Mouse (Mus musculus) spleen, postnatal 36 days (tissue): ENCODE measurements around the gene Klrb1b.

Experiments
- DNase-seq, 2 experiments: peaks; one replicate each; pipeline ENCODE4 v3.0.0; 2022; ENCODE audit warnings: low spot score in 2 of 2, mixed read lengths in 1 of 2

Gene Klrb1b

DNA sequence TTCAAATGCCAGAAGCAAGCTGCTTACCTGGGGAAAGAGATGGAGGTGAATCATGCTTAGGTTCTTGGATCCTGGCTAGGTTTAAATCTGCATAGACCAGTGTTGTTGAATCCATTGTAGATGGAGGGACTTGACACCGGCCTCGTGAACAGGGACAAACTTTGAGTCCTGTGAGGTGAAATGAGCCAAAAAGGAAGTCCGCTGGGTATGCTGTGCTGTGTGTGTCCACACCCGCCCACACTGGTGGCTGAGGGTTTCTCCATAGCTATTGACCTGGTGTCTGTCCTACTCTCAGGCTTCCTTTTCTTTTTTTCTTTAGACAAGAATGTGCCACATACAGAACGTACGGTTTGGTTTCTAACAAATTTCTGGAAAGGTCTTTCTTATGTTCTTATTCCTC, at the start of gene Klrb1b, which contains the start of gene Gm44511:
Klrb1b (minus strand) TSS at position 200 of the 400 bp plus-strand sequence.
Gm44511 (minus strand) TSS at position 184 of the 400 bp plus-strand sequence.
- DNase-seq = no peak

GRCm38 (mm10) chr6:128871910-128872610, 45.9 kb upstream of the Klrb1b start:
- no peak for DNase-seq

DNA sequence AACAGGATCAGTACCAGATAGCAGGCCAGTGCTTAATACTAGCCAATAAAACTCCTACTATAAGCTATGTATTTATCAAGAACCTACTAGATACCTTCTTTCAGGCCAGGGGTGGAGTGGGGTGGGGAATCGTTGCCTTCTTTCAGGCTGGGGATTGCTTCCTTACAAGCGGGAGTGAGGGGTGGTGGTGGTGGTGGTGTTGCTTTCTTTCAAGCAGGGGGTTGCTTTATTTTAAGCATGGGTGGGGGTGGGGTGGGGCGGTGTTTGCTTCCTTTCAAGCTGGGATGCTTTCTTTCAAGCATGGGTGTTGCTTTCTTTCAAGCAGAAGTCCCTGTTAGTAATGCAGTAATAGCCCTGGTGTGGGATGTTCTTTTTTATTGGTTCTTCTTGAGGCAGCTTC, 42.7 kb upstream of the Klrb1b start:
- no peak for DNase-seq

DNA sequence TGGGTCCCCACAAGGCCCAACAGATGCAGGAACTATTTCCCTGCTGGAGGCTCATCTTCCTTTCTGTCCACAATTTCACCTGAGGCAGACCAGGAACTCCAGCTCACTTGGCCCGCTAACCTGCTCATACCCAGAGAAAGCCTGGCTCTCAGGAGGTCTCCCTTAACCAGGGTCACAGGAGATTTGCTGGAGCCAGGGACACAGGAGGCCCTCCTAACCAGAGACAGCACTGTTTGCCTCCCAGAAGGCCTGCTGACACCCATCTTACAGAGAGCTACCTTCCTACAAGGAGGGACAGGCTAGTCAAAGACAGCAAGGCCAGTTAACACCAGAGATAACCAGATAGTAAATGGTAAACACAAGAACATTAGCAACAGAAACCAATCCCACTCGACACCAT, 31.8 kb upstream of the Klrb1b start:
- no peak for DNase-seq

- DNase-seq = peak; percentile 80 to 85
These were observed 30.1 kb upstream of the Klrb1b start for GRCm38 (mm10) chr6:128856250-128856649.

- DNase-seq = no peak
These were observed 29.3 kb upstream of the Klrb1b start for GRCm38 (mm10) chr6:128855477-128855876.

DNA sequence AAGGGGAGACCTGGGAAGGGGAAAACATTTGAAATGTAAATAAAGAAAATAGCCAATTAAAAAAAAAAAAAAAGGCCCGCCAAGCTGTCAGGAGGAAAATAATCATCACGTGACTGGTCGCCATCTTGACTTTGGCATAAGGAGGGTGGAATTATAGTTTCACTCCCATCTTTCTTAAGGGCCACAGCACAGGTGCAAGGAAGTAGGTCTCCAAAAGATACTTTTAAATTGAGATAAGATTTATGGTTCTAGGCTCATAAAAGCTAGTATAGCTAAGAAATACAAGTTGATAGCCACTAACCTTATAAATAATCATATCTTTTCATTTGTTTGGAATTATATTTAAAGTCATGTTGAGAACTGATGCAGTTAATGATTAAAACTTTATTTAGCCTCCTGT, 28.8 kb upstream of the Klrb1b start:
- DNase-seq = no peak

DNA sequence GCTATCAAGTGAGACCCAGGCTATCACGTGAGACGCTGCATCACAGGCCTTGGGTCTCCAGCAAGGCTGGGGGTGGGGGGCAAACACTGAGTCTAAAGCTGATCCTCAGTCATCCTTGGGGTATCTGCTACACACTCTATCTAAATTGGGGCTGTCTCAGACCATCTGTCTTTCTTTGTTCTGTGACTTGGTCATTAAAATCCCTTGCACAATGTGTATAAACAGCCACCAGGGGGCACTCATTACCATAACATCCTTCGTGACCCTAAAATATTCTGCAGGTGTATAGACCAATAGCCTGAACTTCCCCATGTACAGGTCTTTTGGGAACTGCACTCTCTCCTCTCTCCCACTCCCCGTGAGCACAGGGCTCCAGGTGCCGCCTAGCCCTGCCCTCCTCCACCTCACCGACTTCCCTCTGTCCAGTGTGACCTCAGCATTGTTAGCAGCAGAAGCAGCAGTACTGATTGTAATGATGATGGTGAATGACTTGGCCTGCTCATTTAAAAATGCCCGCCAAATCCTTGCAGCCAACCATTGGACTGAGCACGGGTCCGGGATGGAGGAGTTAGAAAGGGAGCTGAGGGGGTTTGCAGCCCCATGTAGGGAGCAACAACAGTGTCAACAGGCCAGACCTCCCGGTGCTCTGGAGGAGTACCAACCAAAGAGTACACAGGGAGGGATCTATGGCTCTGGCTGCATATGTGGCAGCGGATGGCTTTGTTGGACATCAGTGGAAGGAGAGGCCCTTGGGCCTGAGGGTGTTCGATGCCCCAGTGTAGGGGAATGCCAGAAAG, 28.1 kb upstream of the Klrb1b start:
- DNase-seq = peak; percentile 76 to 83

DNA sequence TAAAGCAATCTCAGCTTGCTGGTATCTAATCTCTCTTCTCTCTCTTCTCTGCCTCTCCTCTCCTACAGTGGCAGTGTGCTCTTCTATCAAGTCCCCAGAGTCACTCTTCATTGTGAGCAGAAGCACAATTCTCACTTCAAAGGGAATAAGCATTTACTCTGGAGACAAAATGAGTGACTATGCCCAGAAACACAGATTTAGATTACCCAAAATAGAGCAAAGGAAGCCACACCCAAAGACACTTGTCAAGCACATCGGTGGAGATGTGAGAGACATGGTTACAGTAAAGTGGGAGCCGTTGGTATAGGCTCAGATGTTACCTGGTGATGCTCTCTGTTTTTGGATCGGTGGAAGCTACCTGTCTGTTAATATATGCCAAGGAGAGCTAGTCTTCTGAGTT, 26.6 kb upstream of the Klrb1b start:
- DNase-seq = no peak

- DNase-seq = no peak
These were observed 25.0 kb upstream of the Klrb1b start for GRCm38 (mm10) chr6:128851151-128851550.

- DNase-seq = no peak
These were observed 24.5 kb upstream of the Klrb1b start for GRCm38 (mm10) chr6:128850671-128851070.

- no peak for DNase-seq
These were observed 23.8 kb upstream of the Klrb1b start for GRCm38 (mm10) chr6:128849902-128850301.

DNA sequence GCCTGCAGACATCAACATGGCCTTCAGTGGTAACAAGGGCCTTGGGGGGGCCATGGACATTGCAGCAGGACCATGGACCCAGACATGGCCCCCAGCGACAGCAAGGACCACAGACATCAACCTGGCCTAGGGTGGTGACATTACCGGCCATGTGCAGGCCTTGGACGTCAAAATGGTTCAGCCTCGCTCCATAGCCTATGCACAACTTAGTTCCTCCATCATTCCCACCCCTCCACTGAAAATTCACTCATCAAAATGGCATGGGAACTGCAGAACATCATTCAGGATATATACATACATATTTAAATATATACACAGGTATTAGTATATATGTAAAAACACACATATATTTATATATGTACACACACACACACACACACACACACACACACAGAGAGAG, 21.3 kb upstream of the Klrb1b start:
- no peak for DNase-seq

- no peak for DNase-seq
These were observed 19.9 kb upstream of the Klrb1b start for GRCm38 (mm10) chr6:128845998-128846542.

GRCm38 (mm10) chr6:128845319-128845979, 19.3 kb upstream of the Klrb1b start:
- peak; percentile 84 to 88 for DNase-seq

DNA sequence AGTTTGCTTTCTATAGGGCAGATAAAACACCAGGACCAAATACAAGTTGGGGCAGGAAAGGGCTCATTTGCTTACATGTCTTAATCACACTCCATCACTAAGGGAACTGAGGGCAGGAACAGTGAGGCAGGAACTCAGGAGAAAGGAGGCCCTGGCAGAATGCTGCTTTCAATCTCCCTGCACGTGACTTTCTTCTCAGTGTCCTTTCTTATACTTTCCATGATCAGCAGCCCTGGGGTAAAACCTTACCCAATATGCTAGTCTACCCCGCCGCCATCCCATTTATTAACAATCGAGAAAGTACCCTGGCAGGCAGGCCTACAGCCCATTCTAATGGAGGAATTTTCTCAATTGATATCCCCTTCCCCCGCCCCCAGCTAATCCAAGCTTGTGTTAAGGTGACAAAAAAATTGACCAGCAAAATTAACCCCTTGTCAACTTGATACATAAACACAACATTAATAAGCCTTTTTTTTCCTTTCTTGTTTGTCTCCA, 18.5 kb upstream of the Klrb1b start:
- no peak for DNase-seq

GRCm38 (mm10) chr6:128844131-128844530, 18.0 kb upstream of the Klrb1b start:
- DNase-seq = no peak

GRCm38 (mm10) chr6:128843479-128843992, 17.4 kb upstream of the Klrb1b start:
- DNase-seq = peak; percentile 73 to 83

GRCm38 (mm10) chr6:128842945-128843478, 16.9 kb upstream of the Klrb1b start:
- DNase-seq = peak; percentile 84 to 88

DNA sequence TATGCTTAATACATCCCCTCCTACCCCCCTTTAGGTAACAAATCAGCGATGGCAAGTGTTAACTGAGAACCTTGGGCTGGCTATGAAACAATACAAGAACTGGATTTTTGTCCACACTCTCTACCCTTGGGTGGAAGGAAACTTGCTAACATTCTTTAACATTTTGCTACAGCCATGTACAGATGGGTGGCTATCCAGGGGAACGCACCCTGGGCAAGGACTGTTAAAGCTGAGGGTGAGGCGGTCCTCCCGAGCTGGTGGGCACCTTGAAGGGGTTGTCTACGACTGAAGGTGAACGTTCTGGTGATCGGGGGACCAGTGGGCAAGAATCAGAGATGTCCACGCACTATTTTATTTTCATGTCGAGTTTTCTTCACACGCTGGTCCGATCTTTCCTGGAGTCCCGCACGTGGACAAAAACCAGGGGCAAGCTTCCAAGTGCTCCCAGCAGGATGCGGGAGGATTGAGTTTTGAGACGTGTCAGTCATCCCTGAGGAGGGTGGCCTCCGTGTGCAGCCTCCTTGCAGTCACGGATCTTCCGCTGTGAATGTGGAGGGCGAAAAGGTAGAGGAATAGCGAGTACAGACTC, 16.3 kb upstream of the Klrb1b start:
- no peak for DNase-seq
